Mouse (Mus musculus): Measurements from ENCODE around the gene Chd3. TPM values are rescaled to one million over a fixed set of nuclear protein-coding genes. Genes with fewer than 3 reads are reported as not detected.
A peak's percentile ranks its signal among the peaks of the same experiment; 100 is the strongest.
"Not testable (repeated sequence)": the region's sequence is repeated elsewhere in the genome, so short reads cannot be mapped to it uniquely, and the experiment has no call there.

Chd3 gene
- polyA plus RNA-seq, 1 experiment from 2014 or later: 52.4 TPM

- Histone ChIP-seq H3K4me1 (replicated peaks; ENCODE audit: control insufficient read depth, insufficient read depth, low read length) (peaks cover 24% of the 10 kb centered on the region), H3K9ac (ENCODE audit: low read length) (peak overlapping the region; percentile 96), H3K4me3 (ENCODE audit: low read depth, low read length) (peak overlapping the region; percentile 70), H3K9me3 (ENCODE audit: control insufficient read depth, low read length) (no peaks in the 10 kb centered on the region), H3K36me3 (ENCODE audit: control insufficient read depth, insufficient read depth, low read length) (peaks cover 16% of the 10 kb centered on the region), H3K27ac (ENCODE audit: low read depth) (peak overlapping the region; percentile 97), H3K27me3 (replicated peaks; ENCODE audit: control insufficient read depth, insufficient read depth, low read length) (no peaks in the 10 kb centered on the region), H3K4me2 (ENCODE audit: low read length) (peak overlapping the region; percentile 72)
- WGBS: under 1% methylated on average over 45 of the region's 48 CpGs
- DNase-seq (ENCODE audit: low spot score) (peak; percentile 99), ATAC-seq (replicated peaks; ENCODE audit: low FRiP score, low TSS enrichment, low read depth) (peak; percentile 83)
Observed at GRCm38 (mm10) chr11:69395634-69396373, 26.6 kb upstream of the Chd3 start.

- Histone ChIP-seq H3K4me1 (replicated peaks; ENCODE audit: control insufficient read depth, insufficient read depth, low read length) (peaks cover 24% of the 10 kb centered on the region), H3K9ac (ENCODE audit: low read length) (peak within 1 kb of the TSS; percentile 96), H3K36me3 (ENCODE audit: control insufficient read depth, insufficient read depth, low read length) (peaks cover 10% of the 10 kb centered on the region), H3K4me2 (ENCODE audit: low read length) (peak within 1 kb of the TSS; percentile 72), H3K4me3 (ENCODE audit: low read depth, low read length) (peak within 1 kb of the TSS; percentile 70), H3K27ac (ENCODE audit: low read depth) (peak within 1 kb of the TSS; percentile 97)
- peak; percentile 60 for ATAC-seq (replicated peaks; ENCODE audit: low FRiP score, low TSS enrichment, low read depth)
- under 1% methylated on average over 24 of the region's 24 CpGs for WGBS
- H3K9me3 ChIP-seq (ENCODE audit: control insufficient read depth, low read length); H3K27me3 ChIP-seq (replicated peaks; ENCODE audit: control insufficient read depth, insufficient read depth, low read length): not testable (repeated sequence)
- DNase-seq (ENCODE audit: low spot score): peak; percentile 91
Observed at GRCm38 (mm10) chr11:69395235-69395633, 26.0 kb upstream of the Chd3 start, which contains the start of the genes Naa38 and Cyb5d1. TSS of gene Naa38 (plus strand) at chr11:69395487. TSS of gene Cyb5d1 (minus strand) at chr11:69395631.

GRCm38 (mm10) chr11:69394591-69395167 lies 25.5 kb upstream of the Chd3 start:
- Histone ChIP-seq H3K4me3 (ENCODE audit: low read depth, low read length) (peak overlapping the region; percentile 70), H3K4me1 (replicated peaks; ENCODE audit: control insufficient read depth, insufficient read depth, low read length) (peaks cover 24% of the 10 kb centered on the region), H3K9ac (ENCODE audit: low read length) (peak overlapping the region; percentile 96), H3K27ac (ENCODE audit: low read depth) (peak overlapping the region; percentile 97; the same call in 1 of the 2 replicates), H3K4me2 (ENCODE audit: low read length) (peak overlapping the region; percentile 72)
- H3K27me3 ChIP-seq (replicated peaks; ENCODE audit: control insufficient read depth, insufficient read depth, low read length); H3K9me3 ChIP-seq (ENCODE audit: control insufficient read depth, low read length); H3K36me3 ChIP-seq (ENCODE audit: control insufficient read depth, insufficient read depth, low read length); ATAC-seq (replicated peaks; ENCODE audit: low FRiP score, low TSS enrichment, low read depth): not testable (repeated sequence)
- peak; percentile 72 for DNase-seq (ENCODE audit: low spot score)
- WGBS: 1% methylated on average over 31 of the region's 31 CpGs

GRCm38 (mm10) chr11:69390400-69391034 lies 21.3 kb upstream of the Chd3 start:
- Histone ChIP-seq H3K4me3 (ENCODE audit: low read depth, low read length) (no peak overlapping the region), H3K9me3 (ENCODE audit: control insufficient read depth, low read length) (no peaks in the 10 kb centered on the region), H3K27me3 (replicated peaks; ENCODE audit: control insufficient read depth, insufficient read depth, low read length) (no peaks in the 10 kb centered on the region), H3K36me3 (ENCODE audit: control insufficient read depth, insufficient read depth, low read length) (no peaks in the 10 kb centered on the region), H3K4me1 (replicated peaks; ENCODE audit: control insufficient read depth, insufficient read depth, low read length) (0 out of 2 replicates have a peak, but pooled peaks cover 6% of the 10 kb centered on the region), H3K9ac (ENCODE audit: low read length) (no peak overlapping the region), H3K27ac (ENCODE audit: low read depth) (no peak overlapping the region), H3K4me2 (ENCODE audit: low read length) (no peak overlapping the region)
- WGBS: 49% methylated on average over 10 of the region's 10 CpGs
- DNase-seq (ENCODE audit: low spot score) (peak; percentile 80), ATAC-seq (replicated peaks; ENCODE audit: low FRiP score, low TSS enrichment, low read depth) (peak; percentile 23; the same call in 1 of the 2 replicates)

- WGBS: 71% methylated on average over 14 of the region's 14 CpGs
- no peaks in the 10 kb centered on the region for H3K27me3 ChIP-seq (replicated peaks; ENCODE audit: control insufficient read depth, insufficient read depth, low read length)
- 0 out of 2 replicates have a peak, but pooled peaks cover 6% of the 10 kb centered on the region for H3K4me1 ChIP-seq (replicated peaks; ENCODE audit: control insufficient read depth, insufficient read depth, low read length)
- DNase-seq (ENCODE audit: low spot score) (no peak), ATAC-seq (replicated peaks; ENCODE audit: low FRiP score, low TSS enrichment, low read depth) (peak; percentile 7; the same call in 1 of the 2 replicates)
- no peak overlapping the region for H3K27ac ChIP-seq (ENCODE audit: low read depth)
- no peak overlapping the region for H3K9ac ChIP-seq (ENCODE audit: low read length)
- no peaks in the 10 kb centered on the region for H3K36me3 ChIP-seq (ENCODE audit: control insufficient read depth, insufficient read depth, low read length)
- H3K4me3 ChIP-seq (ENCODE audit: low read depth, low read length): no peak overlapping the region
- no peak overlapping the region for H3K4me2 ChIP-seq (ENCODE audit: low read length)
- H3K9me3 ChIP-seq (ENCODE audit: control insufficient read depth, low read length): no peaks in the 10 kb centered on the region
Observed at GRCm38 (mm10) chr11:69389531-69390399, 20.6 kb upstream of the Chd3 start.

- ATAC-seq (replicated peaks; ENCODE audit: low FRiP score, low TSS enrichment, low read depth): no peak
- Histone ChIP-seq H3K4me3 (ENCODE audit: low read depth, low read length) (no peak overlapping the region), H3K4me1 (replicated peaks; ENCODE audit: control insufficient read depth, insufficient read depth, low read length) (0 out of 2 replicates have a peak, but pooled peaks cover 3% of the 10 kb centered on the region), H3K9ac (ENCODE audit: low read length) (no peak overlapping the region), H3K27me3 (replicated peaks; ENCODE audit: control insufficient read depth, insufficient read depth, low read length) (no peaks in the 10 kb centered on the region), H3K4me2 (ENCODE audit: low read length) (no peak overlapping the region), H3K36me3 (ENCODE audit: control insufficient read depth, insufficient read depth, low read length) (no peaks in the 10 kb centered on the region), H3K27ac (ENCODE audit: low read depth) (no peak overlapping the region), H3K9me3 (ENCODE audit: control insufficient read depth, low read length) (no peaks in the 10 kb centered on the region)
- WGBS: 98% methylated on average over 4 of the region's 4 CpGs
- no peak for DNase-seq (ENCODE audit: low spot score)
Observed at GRCm38 (mm10) chr11:69388680-69389079, 19.5 kb upstream of the Chd3 start.

- no peak for ATAC-seq (replicated peaks; ENCODE audit: low FRiP score, low TSS enrichment, low read depth)
- H3K27ac ChIP-seq (ENCODE audit: low read depth): no peak overlapping the region
- H3K4me2 ChIP-seq (ENCODE audit: low read length): no peak overlapping the region
- no peaks in the 10 kb centered on the region for H3K27me3 ChIP-seq (replicated peaks; ENCODE audit: control insufficient read depth, insufficient read depth, low read length)
- WGBS: 74% methylated on average over 7 of the region's 7 CpGs
- no peak overlapping the region for H3K9ac ChIP-seq (ENCODE audit: low read length)
- no peaks in the 10 kb centered on the region for H3K9me3 ChIP-seq (ENCODE audit: control insufficient read depth, low read length)
- no peak overlapping the region for H3K4me3 ChIP-seq (ENCODE audit: low read depth, low read length)
- no peak for DNase-seq (ENCODE audit: low spot score)
- 0 out of 2 replicates have a peak, but pooled peaks cover 3% of the 10 kb centered on the region for H3K4me1 ChIP-seq (replicated peaks; ENCODE audit: control insufficient read depth, insufficient read depth, low read length)
- H3K36me3 ChIP-seq (ENCODE audit: control insufficient read depth, insufficient read depth, low read length): no peaks in the 10 kb centered on the region
Observed at GRCm38 (mm10) chr11:69386758-69387157, 17.6 kb upstream of the Chd3 start.

- H3K27ac ChIP-seq (ENCODE audit: low read depth): no peak overlapping the region
- H3K27me3 ChIP-seq (replicated peaks; ENCODE audit: control insufficient read depth, insufficient read depth, low read length): no peaks in the 10 kb centered on the region
- ATAC-seq (replicated peaks; ENCODE audit: low FRiP score, low TSS enrichment, low read depth) (no peak), DNase-seq (ENCODE audit: low spot score) (no peak)
- H3K9me3 ChIP-seq (ENCODE audit: control insufficient read depth, low read length): no peaks in the 10 kb centered on the region
- H3K4me3 ChIP-seq (ENCODE audit: low read depth, low read length): no peak overlapping the region
- WGBS: 72% methylated on average over 6 of the region's 6 CpGs
- no peak overlapping the region for H3K9ac ChIP-seq (ENCODE audit: low read length)
- H3K4me2 ChIP-seq (ENCODE audit: low read length): no peak overlapping the region
- no peaks in the 10 kb centered on the region for H3K36me3 ChIP-seq (ENCODE audit: control insufficient read depth, insufficient read depth, low read length)
- H3K4me1 ChIP-seq (replicated peaks; ENCODE audit: control insufficient read depth, insufficient read depth, low read length): 0 out of 2 replicates have a peak, but pooled peaks cover under 1% of the 10 kb centered on the region
Observed at GRCm38 (mm10) chr11:69384979-69385378, 15.8 kb upstream of the Chd3 start.

All from intestine, embryonic 14.5 days (tissue).